Mouse (Mus musculus): ENCODE measurements around the gene Ceacam3. TPM values are rescaled to one million over a fixed set of nuclear protein-coding genes. Genes with fewer than 3 reads are reported as not detected.

Gene Ceacam3
- polyA plus RNA-seq, 1 experiment from 2014 or later, result not detected

DNA sequence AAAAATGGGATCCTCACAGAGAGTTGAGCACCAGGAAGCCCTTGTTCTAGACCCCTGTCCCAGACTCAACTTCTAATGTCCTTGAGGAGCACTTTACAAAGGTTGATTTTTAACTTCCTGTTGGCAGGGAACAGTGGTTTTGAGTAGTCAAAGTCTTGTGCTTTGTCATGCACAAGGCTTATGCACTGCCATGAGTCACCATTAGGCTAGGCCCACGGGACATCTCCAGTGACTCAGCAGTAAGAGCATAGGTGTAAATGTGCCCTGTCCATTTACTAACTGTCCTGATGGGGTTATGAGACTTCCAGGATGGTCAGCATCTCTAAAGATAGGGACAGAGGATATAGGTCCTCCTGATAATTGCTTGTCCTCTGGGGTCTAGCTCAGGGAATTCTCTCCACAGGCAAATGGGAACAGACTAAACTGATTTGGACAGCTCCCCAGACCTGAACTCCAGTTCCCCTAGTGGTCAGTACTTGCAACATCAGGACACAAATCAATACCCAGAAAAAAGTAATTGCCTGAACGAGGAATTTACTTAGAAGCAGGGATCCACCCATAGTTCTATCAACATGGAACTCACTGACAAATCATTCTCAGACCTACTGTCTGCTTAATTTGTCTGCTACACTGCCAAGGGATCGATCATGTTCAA lies 55.6 kb downstream of the Ceacam3 start:
- H3K9ac ChIP-seq (ENCODE audit: low read depth, low read length), result no peak overlapping the region
- WGBS (ENCODE audit: insufficient replicate concordance), result 54% methylated on average over 3 of the region's 3 CpGs
- H3K4me2 ChIP-seq, result no peak overlapping the region
- no peak overlapping the region for H3K4me3 ChIP-seq (ENCODE audit: low read depth, low read length)
- ATAC-seq (replicated peaks; ENCODE audit: insufficient number of reproducible peaks, low FRiP score, low TSS enrichment), result no peak
- no peaks in the 10 kb centered on the region for H3K27me3 ChIP-seq (ENCODE audit: control insufficient read depth, insufficient read depth, low read length)
- peaks cover 16% of the 10 kb centered on the region for H3K9me3 ChIP-seq (replicated peaks; ENCODE audit: control insufficient read depth, low read length)
- no peak overlapping the region for H3K27ac ChIP-seq (ENCODE audit: low read depth, low read length)
- H3K36me3 ChIP-seq (ENCODE audit: control insufficient read depth, insufficient read depth, low read length), result no peaks in the 10 kb centered on the region
- no peaks in the 10 kb centered on the region for H3K4me1 ChIP-seq (ENCODE audit: control insufficient read depth, insufficient read depth, low read length)

Other genes starting within 250 kb of the Ceacam3 start
- 0.19 and 0.34 TPM in 2 replicates for gene Ptgir, start 243.8 kb upstream of the Ceacam3 start, polyA plus RNA-seq (2014; fragmentation: Nextera tagmentation; extraction: Ambion mirVana)
- gene Calm3, start 226.2 kb upstream of the Ceacam3 start, polyA plus RNA-seq (2014; fragmentation: Nextera tagmentation; extraction: Ambion mirVana), result 150 and 156 TPM in 2 replicates
- 1.5 and 2.0 TPM in 2 replicates for gene Pnmal2, start 205.6 kb upstream of the Ceacam3 start, polyA plus RNA-seq (2014; fragmentation: Nextera tagmentation; extraction: Ambion mirVana)
- gene Pnmal1, start 190.6 kb upstream of the Ceacam3 start, polyA plus RNA-seq (2014; fragmentation: Nextera tagmentation; extraction: Ambion mirVana), result 0.18 and 0.46 TPM in 2 replicates
- gene Gm42372, start 167.2 kb upstream of the Ceacam3 start, polyA plus RNA-seq (2014; fragmentation: Nextera tagmentation; extraction: Ambion mirVana), result 0.20 TPM in 2 replicates
- gene Ccdc8, start 157.6 kb upstream of the Ceacam3 start, polyA plus RNA-seq (2014; fragmentation: Nextera tagmentation; extraction: Ambion mirVana), result 22.6 and 36.1 TPM in 2 replicates
- gene Ppp5c, start 122.4 kb upstream of the Ceacam3 start, polyA plus RNA-seq (2014; fragmentation: Nextera tagmentation; extraction: Ambion mirVana), result 87.0 and 95.3 TPM in 2 replicates
- 31.6 and 37.2 TPM in 2 replicates for gene Hif3a, start 87.9 kb upstream of the Ceacam3 start, polyA plus RNA-seq (2014; fragmentation: Nextera tagmentation; extraction: Ambion mirVana)
- 0.06 and 0.09 TPM in 2 replicates for gene Psg16, start 76.2 kb upstream of the Ceacam3 start, polyA plus RNA-seq (2014; fragmentation: Nextera tagmentation; extraction: Ambion mirVana)
- not detected in 2 replicates for gene Psg29, start 53.2 kb downstream of the Ceacam3 start, polyA plus RNA-seq (2014; fragmentation: Nextera tagmentation; extraction: Ambion mirVana)

Measured in heart, embryonic 11.5 days (tissue).